Mouse (Mus musculus) stomach, postnatal 0 days (tissue): ENCODE measurements around the gene Ptafr. TPM values are rescaled to one million over a fixed set of nuclear protein-coding genes. Genes with fewer than 3 reads are reported as not detected.
"Not testable (repeated sequence)": the region's sequence is repeated elsewhere in the genome, so short reads cannot be mapped to it uniquely, and the experiment has no call there.

ENCODE experiments used
- ATAC-seq: fragments of 200-750 bp; cut with Nextera tagmentation; 2 replicates; pipeline ENCODE4 v1.8.0; 2017; ENCODE audit not compliant: low FRiP score, low TSS enrichment
- DNase-seq: peaks from one replicate; pipeline ENCODE4 v3.0.0-alpha.2; 2016; ENCODE audit warnings: low spot score
- H3K27ac ChIP-seq: fragments of 300-500 bp; sonication (generic); replicated peaks from 2 replicates; pipeline ENCODE4 v1.5.1; 2014; ENCODE audit warnings: mild to moderate bottlenecking, control low read depth
- H3K27me3 ChIP-seq: fragments of 300-500 bp; sonication (generic); 2 replicates; pipeline ENCODE4 v1.6.1; 2014; ENCODE audit warnings: low read length; ENCODE audit not compliant: control insufficient read depth, insufficient read depth
- H3K36me3 ChIP-seq: fragments of 300-500 bp; sonication (generic); 2 replicates; pipeline ENCODE4 v1.6.1; 2014; ENCODE audit warnings: low read length, mixed read lengths; ENCODE audit not compliant: control insufficient read depth, insufficient read depth
- H3K4me1 ChIP-seq: fragments of 300-500 bp; sonication (generic); replicated peaks from 2 replicates; pipeline ENCODE4 v1.6.1; 2014; ENCODE audit warnings: antibody characterized with exemption; ENCODE audit not compliant: control insufficient read depth, insufficient read depth
- H3K4me2 ChIP-seq: fragments of 300-500 bp; sonication (generic); replicated peaks from 2 replicates; pipeline ENCODE4 v1.6.1; 2014; ENCODE audit warnings: low read depth, mild to moderate bottlenecking, control low read depth, moderate library complexity
- H3K4me3 ChIP-seq: fragments of 300-500 bp; sonication (generic); 2 replicates; pipeline ENCODE4 v1.5.1; 2014; ENCODE audit warnings: low read depth, low read length, control low read depth
- H3K9ac ChIP-seq: fragments of 300-500 bp; sonication (generic); 2 replicates; pipeline ENCODE4 v1.6.1; 2014; ENCODE audit warnings: mild to moderate bottlenecking, low read length, control low read depth, mixed read lengths
- H3K9me3 ChIP-seq: fragments of 300-500 bp; sonication (generic); 2 replicates; pipeline ENCODE4 v1.6.1; 2016; ENCODE audit warnings: low read length; ENCODE audit not compliant: control insufficient read depth
- CTCF ChIP-seq: IDR thresholded peaks from 2 replicates; pipeline ENCODE4 v1.5.1; 2016; ENCODE audit warnings: antibody characterized with exemption, low read depth, mild to moderate bottlenecking, moderate library complexity
- EP300 ChIP-seq: optimal IDR thresholded peaks from 2 replicates; pipeline ENCODE3; 2016; ENCODE audit warnings: antibody characterized with exemption
- WGBS: fragments of 180-500 bp; shearing (Covaris S2); extraction: QIAGEN DNeasy Blood & Tissue Kit; methylation state at CpG from one replicate; pipeline ENCODE4 v1.1.7; 2014; 5-methylcytosine and 5-hydroxymethylcytosine counted together
- polyA plus RNA-seq: library from polyadenylated mRNA; unstranded; fragments of >200 nt; fragmentation: Nextera tagmentation; extraction: Ambion mirVana; gene quantifications from 2 replicates; pipeline ENCODE4 v1.2.1, GENCODE M21; 2015

Gene Ptafr
- polyA plus RNA-seq, 1 experiment from 2014 or later: 0.90 TPM

DNA sequence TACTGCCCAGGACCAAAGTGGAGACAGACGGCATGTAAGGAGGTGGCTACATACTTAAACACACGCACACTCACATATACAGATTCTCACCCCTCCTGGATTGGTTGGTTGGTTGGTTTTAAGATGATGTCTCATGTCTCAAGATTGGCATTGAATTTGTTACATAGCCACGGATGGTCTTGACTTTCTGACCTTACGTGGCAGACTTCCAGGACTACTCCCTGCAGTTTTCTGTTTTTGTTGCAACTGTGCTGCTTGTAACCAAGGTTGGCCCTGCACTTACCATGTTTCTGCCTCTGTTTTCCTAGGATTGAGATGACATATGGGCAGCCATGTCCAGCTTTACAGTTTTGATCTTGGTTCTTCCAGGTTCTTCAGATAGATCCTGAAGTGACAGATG, 22.5 kb upstream of the Ptafr start:
- TF ChIP-seq EP300 (no peak), CTCF (no peak)
- Histone ChIP-seq H3K36me3 (peaks cover 13% of the 10 kb centered on the region), H3K9ac (no peak overlapping the region), H3K27ac (no peak overlapping the region), H3K4me1 (peaks cover 5% of the 10 kb centered on the region), H3K4me2 (no peak overlapping the region), H3K9me3 (no peaks in the 10 kb centered on the region), H3K27me3 (no peaks in the 10 kb centered on the region), H3K4me3 (no peak overlapping the region)
- DNase-seq: no peak
- WGBS: 80% methylated on average over 4 of the region's 4 CpGs
- no peak for ATAC-seq

DNA sequence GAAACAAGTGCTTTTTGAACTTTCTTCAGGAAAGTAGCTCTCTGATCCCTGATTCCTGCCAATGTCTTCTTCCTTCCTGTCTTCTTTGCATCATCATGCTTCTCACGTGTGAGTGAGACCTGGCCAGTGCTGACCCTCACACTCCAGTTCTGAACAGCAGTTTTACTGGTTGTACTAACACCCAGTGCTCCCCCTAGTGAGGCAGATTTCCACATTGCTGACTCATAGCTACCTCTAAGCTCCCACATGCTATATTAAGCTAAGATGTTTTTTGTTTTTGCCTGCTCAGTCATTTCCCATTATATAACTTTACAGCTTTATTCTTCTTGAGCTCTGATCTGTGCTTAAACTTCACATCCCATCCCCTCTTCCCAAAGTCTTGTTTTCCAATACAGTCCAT, 21.1 kb upstream of the Ptafr start:
- Histone ChIP-seq H3K4me2 (no peak overlapping the region), H3K27me3 (no peaks in the 10 kb centered on the region), H3K27ac (no peak overlapping the region), H3K36me3 (peaks cover 16% of the 10 kb centered on the region), H3K9me3 (no peaks in the 10 kb centered on the region), H3K4me1 (no peaks in the 10 kb centered on the region), H3K4me3 (no peak overlapping the region), H3K9ac (no peak overlapping the region)
- no peak for TF ChIP-seq EP300
- TF ChIP-seq CTCF: peak; percentile 27; the same call in 1 of the 2 replicates
- no peak for DNase-seq
- ATAC-seq: no peak
- WGBS: 56% methylated on average over 1 of the region's 1 CpGs

DNA sequence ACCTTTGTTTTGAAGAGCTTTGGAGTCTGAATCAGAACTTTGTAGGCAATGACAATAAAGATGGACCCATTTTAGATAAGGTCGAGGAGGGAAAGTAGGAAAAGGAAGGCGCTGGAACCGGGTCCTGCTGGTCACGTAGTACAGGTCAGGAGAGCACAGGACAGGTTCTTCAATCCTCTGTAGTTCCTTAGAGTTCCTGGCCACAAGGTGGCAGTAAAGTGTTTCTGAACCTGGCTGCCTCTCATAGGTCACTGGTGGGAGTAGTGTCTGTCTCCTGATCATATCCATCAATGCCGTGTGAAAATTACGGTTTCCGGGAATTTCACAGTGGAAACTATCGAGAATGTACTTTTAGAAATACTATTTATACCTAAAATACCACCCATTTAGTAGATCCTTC, 18.0 kb upstream of the Ptafr start:
- no peak overlapping the region for H3K9ac ChIP-seq

DNA sequence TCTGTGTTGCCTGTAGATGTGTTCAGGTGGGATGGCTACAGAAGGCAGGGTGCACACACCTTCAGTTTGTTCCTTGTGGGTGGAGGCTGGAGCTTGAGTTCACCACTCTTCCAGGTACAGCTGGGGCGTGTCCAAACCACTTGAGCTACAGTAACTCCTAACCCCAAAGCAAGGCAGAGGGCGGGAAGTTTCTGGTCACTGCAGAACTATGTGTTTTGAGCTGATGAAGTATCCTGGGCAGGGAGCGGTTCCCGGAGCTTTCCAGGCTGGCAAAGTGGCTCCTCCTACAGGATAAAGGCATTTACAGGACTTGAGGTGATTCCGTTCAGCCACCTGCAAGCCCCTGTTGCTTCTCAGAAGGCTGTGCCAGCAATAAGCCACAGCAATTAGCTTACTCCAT, 9.6 kb upstream of the Ptafr start:
- H3K4me3 ChIP-seq: no peak overlapping the region
- 53% methylated on average over 5 of the region's 5 CpGs for WGBS
- peak; percentile 59 for DNase-seq
- H3K9ac ChIP-seq: no peak overlapping the region
- H3K27me3 ChIP-seq: no peaks in the 10 kb centered on the region
- peaks cover 20% of the 10 kb centered on the region for H3K36me3 ChIP-seq
- no peak overlapping the region for H3K4me2 ChIP-seq
- no peaks in the 10 kb centered on the region for H3K4me1 ChIP-seq
- peak overlapping the region; percentile 58 for H3K27ac ChIP-seq
- no peaks in the 10 kb centered on the region for H3K9me3 ChIP-seq
- peak; percentile 69 for ATAC-seq
- TF ChIP-seq CTCF (peak; percentile 35; the same call in 1 of the 2 replicates), EP300 (no peak)

More for the DNA sequence above, 18.0 kb upstream of the Ptafr start:
- ATAC-seq: peak; percentile 70; the same call in 1 of the 2 replicates
- Histone ChIP-seq H3K9me3 (no peaks in the 10 kb centered on the region), H3K36me3 (peaks cover 19% of the 10 kb centered on the region), H3K4me1 (no peaks in the 10 kb centered on the region), H3K27ac (no peak overlapping the region), H3K4me3 (no peak overlapping the region), H3K4me2 (no peak overlapping the region), H3K27me3 (no peaks in the 10 kb centered on the region)
- WGBS: 23% methylated on average over 8 of the region's 8 CpGs
- DNase-seq: peak; percentile 63
- TF ChIP-seq CTCF (peak; percentile 85), EP300 (no peak)

DNA sequence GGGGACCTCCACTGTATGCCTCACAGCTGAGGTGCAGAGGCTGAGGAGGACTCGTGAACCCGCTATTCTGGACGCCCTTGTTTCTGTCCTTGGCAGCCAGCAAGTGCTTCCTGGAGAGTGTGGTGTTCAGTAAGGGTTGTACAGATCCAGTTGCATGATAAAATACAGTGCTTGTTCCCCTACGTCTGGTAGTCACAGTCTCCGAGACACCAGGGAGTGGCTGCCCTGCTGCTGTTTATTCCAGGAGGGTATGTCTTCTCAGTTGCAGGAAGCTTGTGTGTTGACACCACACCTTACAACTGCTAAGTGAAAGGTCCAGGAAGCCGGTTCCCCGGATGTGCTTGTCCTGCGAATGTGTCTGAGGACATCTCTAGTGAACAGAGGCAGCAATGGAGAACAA, 9.2 kb upstream of the Ptafr start:
- no peaks in the 10 kb centered on the region for H3K4me1 ChIP-seq
- H3K4me3 ChIP-seq: no peak overlapping the region
- no peak overlapping the region for H3K4me2 ChIP-seq
- H3K36me3 ChIP-seq: peaks cover 16% of the 10 kb centered on the region; the same call in 1 of the 2 replicates
- peak; percentile 48 for DNase-seq
- H3K9ac ChIP-seq: 0 out of 2 replicates have a peak overlapping the region, but pooled peaks have one; percentile 8
- peak overlapping the region; percentile 58 for H3K27ac ChIP-seq
- 62% methylated on average over 8 of the region's 8 CpGs for WGBS
- peak; percentile 80 for ATAC-seq
- TF ChIP-seq CTCF (no peak), EP300 (no peak)
- no peaks in the 10 kb centered on the region for H3K27me3 ChIP-seq
- no peaks in the 10 kb centered on the region for H3K9me3 ChIP-seq

DNA sequence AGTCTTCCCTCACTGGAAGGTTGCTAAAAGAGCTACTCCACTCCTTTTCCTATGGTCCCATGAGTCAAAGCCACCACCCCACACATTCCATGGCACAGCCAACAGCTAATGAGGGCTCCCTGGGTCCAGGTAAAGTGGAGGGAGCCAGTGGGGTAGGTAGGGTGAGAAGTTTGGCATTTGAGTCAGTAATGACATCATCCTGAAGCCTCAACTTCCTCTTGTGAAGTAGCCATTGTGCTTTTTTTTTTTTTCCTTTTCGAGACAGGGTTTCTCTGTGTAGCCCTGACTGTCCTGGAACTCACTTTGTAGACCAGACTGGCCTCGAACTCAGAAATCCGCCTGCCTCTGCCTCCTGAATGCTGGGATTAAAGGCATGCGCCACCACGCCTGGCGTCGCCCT, 8.3 kb upstream of the Ptafr start:
- ATAC-seq, H3K4me2 ChIP-seq, DNase-seq, H3K27ac ChIP-seq, H3K9ac ChIP-seq, H3K27me3 ChIP-seq, H3K4me3 ChIP-seq, H3K4me1 ChIP-seq, H3K9me3 ChIP-seq: not testable (repeated sequence)
- H3K36me3 ChIP-seq: peaks cover 16% of the 10 kb centered on the region; the same call in 1 of the 2 replicates
- 90% methylated on average over 7 of the region's 7 CpGs for WGBS
